Mouse (Mus musculus) E14TG2a.4 (cell line): ENCODE measurements around the gene Fdxr.

Experiments
- H3K27me3 ChIP-seq: 2 replicates; pipeline ENCODE4 v1.6.1; 2014; ENCODE audit warnings: low read length, control low read depth; ENCODE audit not compliant: insufficient read depth
- H3K36me3 ChIP-seq: 2 replicates; pipeline ENCODE4 v1.6.1; 2014; ENCODE audit warnings: low read length, control low read depth; ENCODE audit not compliant: insufficient read depth
- H3K4me1 ChIP-seq: replicated peaks from 2 replicates; pipeline ENCODE4 v1.6.1; 2014; ENCODE audit warnings: low read depth, low read length, control low read depth
- H3K4me3 ChIP-seq: replicated peaks from 2 replicates; pipeline ENCODE4 v1.5.1; 2014; ENCODE audit warnings: mild to moderate bottlenecking, low read length
- H3K9me3 ChIP-seq: 2 replicates; pipeline ENCODE4 v1.6.1; 2014; ENCODE audit warnings: low read length, control low read depth
- CTCF ChIP-seq: conservative IDR thresholded peaks from 2 replicates; pipeline ENCODE4 v1.5.1; 2014; ENCODE audit warnings: low read length
- NANOG ChIP-seq: IDR thresholded peaks from 2 replicates; pipeline ENCODE4 v1.6.1; 2014; ENCODE audit warnings: borderline replicate concordance, low read length, mixed read lengths
- POU5F1 ChIP-seq: IDR thresholded peaks from 2 replicates; pipeline ENCODE4 v1.6.1; 2014; ENCODE audit warnings: low read length, borderline replicate concordance

Gene Fdxr

GRCm38 (mm10) chr11:115246386-115246785 is 30.5 kb downstream of the Fdxr start:
- H3K27me3 ChIP-seq = peaks cover 41% of the 10 kb centered on the region
- no peaks in the 10 kb centered on the region for H3K9me3 ChIP-seq
- peaks cover 19% of the 10 kb centered on the region for H3K36me3 ChIP-seq
- peaks cover 71% of the 10 kb centered on the region for H3K4me1 ChIP-seq
- TF ChIP-seq POU5F1 = no peak
- TF ChIP-seq NANOG = no peak
- TF ChIP-seq CTCF = no peak
- H3K4me3 ChIP-seq = peak overlapping the region; percentile 29; the same call in 1 of the 2 replicates

GRCm38 (mm10) chr11:115244840-115245239 is 32.0 kb downstream of the Fdxr start:
- TF ChIP-seq CTCF (no peak), POU5F1 (no peak), NANOG (no peak)
- no peaks in the 10 kb centered on the region for H3K9me3 ChIP-seq
- peaks cover 30% of the 10 kb centered on the region for H3K27me3 ChIP-seq
- H3K36me3 ChIP-seq = peaks cover 22% of the 10 kb centered on the region
- H3K4me3 ChIP-seq = peak overlapping the region; percentile 26; the same call in 1 of the 2 replicates
- H3K4me1 ChIP-seq = peaks cover 62% of the 10 kb centered on the region

- Histone ChIP-seq H3K27me3 (peaks cover 19% of the 10 kb centered on the region), H3K9me3 (no peaks in the 10 kb centered on the region), H3K4me3 (no peak overlapping the region), H3K4me1 (peaks cover 51% of the 10 kb centered on the region), H3K36me3 (peaks cover 22% of the 10 kb centered on the region)
- TF ChIP-seq NANOG (no peak), CTCF (no peak), POU5F1 (no peak)
Measured at GRCm38 (mm10) chr11:115243783-115244182, 33.1 kb downstream of the Fdxr start.

- no peaks in the 10 kb centered on the region for H3K9me3 ChIP-seq
- no peak overlapping the region for H3K4me3 ChIP-seq
- peaks cover 22% of the 10 kb centered on the region for H3K36me3 ChIP-seq
- H3K4me1 ChIP-seq = peaks cover 41% of the 10 kb centered on the region
- 0 out of 2 replicates have a peak, but pooled peaks cover 10% of the 10 kb centered on the region for H3K27me3 ChIP-seq
- TF ChIP-seq CTCF = no peak
- TF ChIP-seq POU5F1 = no peak
- no peak for TF ChIP-seq NANOG
Measured at GRCm38 (mm10) chr11:115242746-115243145, 34.1 kb downstream of the Fdxr start.

- Histone ChIP-seq H3K36me3 (peaks cover 30% of the 10 kb centered on the region), H3K9me3 (no peaks in the 10 kb centered on the region), H3K27me3 (0 out of 2 replicates have a peak, but pooled peaks cover 10% of the 10 kb centered on the region), H3K4me3 (no peak overlapping the region), H3K4me1 (peaks cover 41% of the 10 kb centered on the region)
- no peak for TF ChIP-seq NANOG
- no peak for TF ChIP-seq POU5F1
- no peak for TF ChIP-seq CTCF
Measured at GRCm38 (mm10) chr11:115241402-115241801, 35.4 kb downstream of the Fdxr start.

GRCm38 (mm10) chr11:115236570-115236969 is 40.3 kb downstream of the Fdxr start:
- peaks cover 18% of the 10 kb centered on the region; the same call in 1 of the 2 replicates for H3K36me3 ChIP-seq
- H3K4me3 ChIP-seq = no peak overlapping the region
- TF ChIP-seq NANOG (no peak), POU5F1 (no peak), CTCF (no peak)
- H3K9me3 ChIP-seq = no peaks in the 10 kb centered on the region
- 0 out of 2 replicates have a peak, but pooled peaks cover 8% of the 10 kb centered on the region for H3K27me3 ChIP-seq
- peaks cover 45% of the 10 kb centered on the region for H3K4me1 ChIP-seq

- Histone ChIP-seq H3K4me3 (peak overlapping the region; percentile 48; the same call in 1 of the 2 replicates), H3K4me1 (peaks cover 62% of the 10 kb centered on the region), H3K9me3 (no peaks in the 10 kb centered on the region), H3K27me3 (0 out of 2 replicates have a peak, but pooled peaks cover 3% of the 10 kb centered on the region), H3K36me3 (peaks cover 13% of the 10 kb centered on the region; the same call in 1 of the 2 replicates)
- no peak for TF ChIP-seq POU5F1
- TF ChIP-seq CTCF = no peak
- TF ChIP-seq NANOG = no peak
Measured at GRCm38 (mm10) chr11:115234320-115235044, 42.4 kb downstream of the Fdxr start.

GRCm38 (mm10) chr11:115233526-115234290 is 43.1 kb downstream of the Fdxr start:
- peaks cover 70% of the 10 kb centered on the region for H3K4me1 ChIP-seq
- no peak for TF ChIP-seq CTCF
- TF ChIP-seq NANOG = no peak
- H3K27me3 ChIP-seq = 0 out of 2 replicates have a peak, but pooled peaks cover 3% of the 10 kb centered on the region
- peak overlapping the region; percentile 48 for H3K4me3 ChIP-seq
- peaks cover 13% of the 10 kb centered on the region; the same call in 1 of the 2 replicates for H3K36me3 ChIP-seq
- H3K9me3 ChIP-seq = no peaks in the 10 kb centered on the region
